Mouse (Mus musculus): ENCODE results near the gene AC170998.1. TPM values are rescaled to one million over a fixed set of nuclear protein-coding genes. Genes with fewer than 3 reads are reported as not detected.

The AC170998.1 gene
- polyA plus RNA-seq, 1 experiment from 2014 or later, result 1.0 TPM

DNA sequence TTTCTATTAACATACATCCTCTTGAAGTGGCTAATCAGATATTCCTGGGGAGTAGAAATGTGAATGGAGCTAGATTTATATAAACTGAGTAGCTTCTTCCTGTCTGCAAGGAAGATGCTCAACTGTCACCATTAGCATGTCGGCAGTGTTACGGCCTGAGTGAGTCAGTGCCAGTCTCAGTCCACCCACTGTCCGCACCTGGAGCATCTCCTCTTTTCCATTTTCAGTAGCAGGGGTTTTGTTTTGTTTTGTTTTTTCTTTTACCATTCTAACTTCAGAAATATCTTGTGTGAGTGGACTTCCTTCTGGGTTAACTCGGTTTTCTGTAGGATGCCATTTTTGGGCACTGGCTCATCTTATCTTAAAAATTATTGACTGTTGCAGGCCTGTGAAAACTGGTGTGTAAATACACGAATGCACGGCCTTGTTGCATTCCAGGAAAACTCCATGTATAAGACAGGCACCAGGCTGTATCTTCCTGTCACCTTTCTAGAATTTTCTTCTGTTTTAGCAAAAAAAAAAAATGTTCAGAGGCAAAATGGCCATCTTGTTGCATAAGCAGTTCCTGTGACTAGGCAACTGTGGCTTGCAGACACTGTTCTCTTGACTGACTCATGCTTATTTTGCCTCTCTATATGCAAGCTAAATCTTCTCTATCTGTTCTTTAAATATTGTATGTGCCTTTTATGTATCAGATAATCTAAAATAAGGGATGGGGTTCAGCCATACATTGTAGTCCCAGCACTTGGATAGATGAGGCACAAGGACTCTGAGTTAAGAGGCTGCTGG lies 9.6 kb downstream of the AC170998.1 start:
- Histone ChIP-seq H3K4me1 (replicated peaks) (peaks cover 15% of the 10 kb centered on the region), H3K9ac (no peak overlapping the region), H3K36me3 (replicated peaks) (peaks cover 80% of the 10 kb centered on the region), H3K27ac (replicated peaks) (no peak overlapping the region), H3K4me3 (replicated peaks) (no peak overlapping the region), H3K9me3 (replicated peaks) (no peaks in the 10 kb centered on the region), H3K4me2 (no peak overlapping the region), H3K27me3 (no peaks in the 10 kb centered on the region)
- no peak for ATAC-seq (ENCODE audit: insufficient read depth)
- WGBS (ENCODE audit: insufficient replicate concordance), result 58% methylated on average over 6 of the region's 6 CpGs

DNA sequence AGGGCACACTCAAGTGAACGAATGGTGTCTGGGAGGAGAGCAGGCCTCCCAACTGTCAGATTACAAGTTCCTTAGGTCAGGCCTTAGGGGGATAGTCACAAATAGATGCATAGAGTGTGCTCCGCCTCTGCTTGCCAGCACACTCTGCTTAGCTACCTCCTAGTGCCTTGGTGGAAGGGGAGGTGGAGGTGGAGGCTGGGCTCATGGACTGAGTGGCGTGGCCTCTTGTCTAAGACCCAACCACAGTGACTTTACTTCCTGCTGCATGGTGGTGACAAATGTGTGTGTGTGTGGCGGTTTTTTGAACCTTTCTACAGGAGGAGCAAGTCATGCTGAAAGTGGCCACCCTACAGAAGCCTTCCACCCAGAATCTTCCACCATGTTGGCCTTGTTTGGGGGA lies 10.6 kb downstream of the AC170998.1 start:
- ATAC-seq (ENCODE audit: insufficient read depth), result no peak
- H3K36me3 ChIP-seq (replicated peaks), result peaks cover 80% of the 10 kb centered on the region
- no peak overlapping the region for H3K27ac ChIP-seq (replicated peaks)
- H3K4me3 ChIP-seq (replicated peaks), result no peak overlapping the region
- H3K4me1 ChIP-seq (replicated peaks), result peaks cover 15% of the 10 kb centered on the region
- no peaks in the 10 kb centered on the region for H3K9me3 ChIP-seq (replicated peaks)
- H3K4me2 ChIP-seq, result no peak overlapping the region
- no peak overlapping the region for H3K9ac ChIP-seq
- H3K27me3 ChIP-seq, result no peaks in the 10 kb centered on the region
- 46% methylated on average over 4 of the region's 4 CpGs for WGBS (ENCODE audit: insufficient replicate concordance)

DNA sequence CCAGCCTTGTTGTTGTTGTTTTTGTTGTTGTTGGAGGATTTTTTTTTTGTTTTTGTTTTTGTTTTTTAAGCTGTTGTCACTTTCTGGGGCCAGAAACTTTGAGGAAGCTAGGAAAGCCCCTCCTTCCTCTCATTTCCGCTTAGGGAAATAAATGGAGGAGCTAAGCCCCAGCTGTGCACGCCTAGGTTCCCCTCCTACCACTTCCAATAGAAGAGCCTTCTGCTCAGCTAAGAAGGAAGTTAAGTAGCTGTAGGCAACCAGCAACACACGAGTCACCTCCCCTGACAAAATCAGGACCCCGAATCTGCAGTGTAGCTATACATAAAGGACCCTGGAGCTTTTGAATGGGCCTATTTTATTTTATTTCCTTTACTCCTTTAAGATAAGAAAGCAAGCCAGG lies 12.1 kb downstream of the AC170998.1 start:
- no peaks in the 10 kb centered on the region for H3K27me3 ChIP-seq
- H3K4me1 ChIP-seq (replicated peaks), result peaks cover 15% of the 10 kb centered on the region
- ATAC-seq (ENCODE audit: insufficient read depth), result no peak
- H3K9me3 ChIP-seq (replicated peaks), result no peaks in the 10 kb centered on the region
- 53% methylated on average over 4 of the region's 4 CpGs for WGBS (ENCODE audit: insufficient replicate concordance)
- H3K36me3 ChIP-seq (replicated peaks), result peaks cover 80% of the 10 kb centered on the region
- H3K4me2 ChIP-seq, result no peak overlapping the region
- no peak overlapping the region for H3K27ac ChIP-seq (replicated peaks)
- H3K4me3 ChIP-seq (replicated peaks), result no peak overlapping the region
- no peak overlapping the region for H3K9ac ChIP-seq

DNA sequence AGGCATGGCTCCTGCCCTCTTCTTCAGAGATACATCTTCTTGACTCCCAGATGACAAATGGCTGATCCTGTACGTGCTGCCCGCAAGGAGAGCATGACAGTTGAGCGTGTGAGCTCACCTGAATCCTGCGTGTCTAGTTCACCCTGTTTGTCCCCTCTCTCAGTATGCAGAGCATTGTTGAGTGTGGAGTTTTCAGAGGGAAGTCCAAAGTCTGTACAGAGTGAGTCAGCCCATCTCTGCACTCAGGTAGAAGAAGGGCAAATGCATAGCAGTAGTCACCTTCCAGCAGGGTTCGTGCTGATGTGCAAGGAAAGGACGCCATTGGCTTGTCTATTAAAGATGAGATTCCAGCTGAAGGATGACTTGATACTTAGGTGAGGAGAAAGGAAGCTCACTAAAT lies 13.4 kb downstream of the AC170998.1 start:
- no peak overlapping the region for H3K4me2 ChIP-seq
- H3K36me3 ChIP-seq (replicated peaks), result peaks cover 83% of the 10 kb centered on the region
- no peak overlapping the region for H3K4me3 ChIP-seq (replicated peaks)
- 87% methylated on average over 6 of the region's 6 CpGs for WGBS (ENCODE audit: insufficient replicate concordance)
- no peak overlapping the region for H3K27ac ChIP-seq (replicated peaks)
- H3K9me3 ChIP-seq (replicated peaks), result no peaks in the 10 kb centered on the region
- H3K4me1 ChIP-seq (replicated peaks), result peaks cover 15% of the 10 kb centered on the region
- no peak for ATAC-seq (ENCODE audit: insufficient read depth)
- H3K9ac ChIP-seq, result no peak overlapping the region
- H3K27me3 ChIP-seq, result no peaks in the 10 kb centered on the region

DNA sequence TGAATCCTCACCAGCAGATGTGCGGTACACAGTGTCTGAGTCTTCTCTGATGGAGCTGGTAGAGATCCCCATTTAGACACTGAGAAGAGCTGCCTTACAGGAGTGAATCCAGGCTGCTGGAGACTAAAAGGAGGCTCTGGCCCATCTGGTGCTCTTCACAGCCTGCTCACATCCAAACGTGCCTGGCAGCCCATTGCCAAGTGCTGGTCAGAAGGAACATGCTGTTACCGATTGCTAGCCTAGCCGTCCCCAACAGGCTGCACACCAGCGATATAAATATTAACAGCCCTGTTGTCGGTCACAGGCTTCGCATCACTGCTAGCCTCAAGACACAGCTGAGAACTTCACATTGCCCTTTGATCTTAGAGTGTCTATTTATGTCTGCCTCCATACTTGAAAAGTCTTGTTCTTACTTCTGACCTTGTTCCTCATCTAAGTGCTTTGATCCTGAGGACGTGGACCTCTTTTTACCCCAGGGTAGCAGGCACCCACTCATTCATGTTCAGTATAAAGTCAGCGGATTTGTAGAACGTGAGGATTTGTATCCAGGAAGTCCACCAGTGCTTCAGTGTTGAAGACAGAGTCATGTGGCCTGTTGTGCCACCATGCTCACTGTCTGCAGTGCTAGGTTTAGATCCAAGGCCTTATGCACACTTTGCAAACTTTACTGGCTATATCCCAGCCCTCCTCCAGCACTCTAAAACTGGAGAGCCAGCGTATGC lies 17.4 kb downstream of the AC170998.1 start:
- H3K36me3 ChIP-seq (replicated peaks), result peaks cover 98% of the 10 kb centered on the region
- H3K27me3 ChIP-seq, result no peaks in the 10 kb centered on the region
- no peaks in the 10 kb centered on the region for H3K9me3 ChIP-seq (replicated peaks)
- no peak overlapping the region for H3K4me2 ChIP-seq
- H3K27ac ChIP-seq (replicated peaks), result no peak overlapping the region
- no peak overlapping the region for H3K4me3 ChIP-seq (replicated peaks)
- ATAC-seq (ENCODE audit: insufficient read depth), result no peak
- WGBS (ENCODE audit: insufficient replicate concordance), result 87% methylated on average over 11 of the region's 11 CpGs
- no peak overlapping the region for H3K9ac ChIP-seq
- no peaks in the 10 kb centered on the region; the same call in 1 of the 2 replicates for H3K4me1 ChIP-seq (replicated peaks)

DNA sequence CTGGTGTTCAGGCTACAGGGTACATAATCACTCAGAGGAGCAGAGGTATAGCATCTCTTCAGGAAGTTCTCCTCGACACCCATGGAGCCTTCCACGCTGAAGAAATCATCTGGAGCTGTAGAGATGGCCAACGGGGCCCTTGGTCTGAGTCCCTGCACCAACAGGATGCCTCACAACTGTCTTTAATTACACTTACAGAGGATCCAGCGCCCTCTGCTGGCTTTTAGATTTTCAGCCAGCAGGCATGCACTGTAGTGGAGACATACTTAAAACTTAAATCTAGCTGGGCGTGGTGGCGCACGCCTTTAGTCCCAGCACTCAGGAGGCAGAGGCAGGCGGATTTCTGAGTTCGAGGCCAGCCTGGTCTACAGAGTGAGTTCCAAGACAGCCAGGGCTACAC lies 18.0 kb downstream of the AC170998.1 start:
- H3K27ac ChIP-seq (replicated peaks), result no peak overlapping the region
- H3K4me2 ChIP-seq, result no peak overlapping the region
- no peaks in the 10 kb centered on the region for H3K9me3 ChIP-seq (replicated peaks)
- no peaks in the 10 kb centered on the region; the same call in 1 of the 2 replicates for H3K4me1 ChIP-seq (replicated peaks)
- H3K9ac ChIP-seq, result no peak overlapping the region
- H3K27me3 ChIP-seq, result no peaks in the 10 kb centered on the region
- H3K4me3 ChIP-seq (replicated peaks), result no peak overlapping the region
- H3K36me3 ChIP-seq (replicated peaks), result peaks cover 99% of the 10 kb centered on the region
- 84% methylated on average over 9 of the region's 9 CpGs for WGBS (ENCODE audit: insufficient replicate concordance)
- no peak for ATAC-seq (ENCODE audit: insufficient read depth)

DNA sequence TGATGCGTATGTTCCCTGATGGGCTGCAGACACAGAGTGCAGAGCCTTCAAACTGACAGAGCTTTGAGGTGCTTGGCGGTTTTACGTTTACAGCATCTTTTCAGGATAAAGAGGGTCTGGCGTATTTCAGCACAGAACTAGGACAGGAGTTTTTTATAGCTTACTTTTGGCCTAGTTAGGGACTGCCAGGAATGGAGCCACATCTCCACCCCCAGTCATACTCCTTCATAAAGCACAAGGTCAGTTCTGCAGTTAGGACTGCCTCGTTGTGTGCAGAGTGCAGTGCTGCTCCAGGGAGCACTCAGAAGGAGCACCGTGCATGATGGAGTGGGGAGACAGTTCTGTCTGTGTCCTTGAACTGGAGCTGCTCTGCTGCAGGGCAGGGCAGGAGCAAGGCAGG lies 19.9 kb downstream of the AC170998.1 start:
- Histone ChIP-seq H3K9ac (no peak overlapping the region), H3K36me3 (replicated peaks) (peaks cover 80% of the 10 kb centered on the region), H3K4me3 (replicated peaks) (no peak overlapping the region), H3K9me3 (replicated peaks) (no peaks in the 10 kb centered on the region), H3K27ac (replicated peaks) (no peak overlapping the region), H3K4me2 (no peak overlapping the region), H3K27me3 (no peaks in the 10 kb centered on the region), H3K4me1 (replicated peaks) (peaks cover 7% of the 10 kb centered on the region; the same call in 1 of the 2 replicates)
- ATAC-seq (ENCODE audit: insufficient read depth), result no peak
- 89% methylated on average over 6 of the region's 6 CpGs for WGBS (ENCODE audit: insufficient replicate concordance)

DNA sequence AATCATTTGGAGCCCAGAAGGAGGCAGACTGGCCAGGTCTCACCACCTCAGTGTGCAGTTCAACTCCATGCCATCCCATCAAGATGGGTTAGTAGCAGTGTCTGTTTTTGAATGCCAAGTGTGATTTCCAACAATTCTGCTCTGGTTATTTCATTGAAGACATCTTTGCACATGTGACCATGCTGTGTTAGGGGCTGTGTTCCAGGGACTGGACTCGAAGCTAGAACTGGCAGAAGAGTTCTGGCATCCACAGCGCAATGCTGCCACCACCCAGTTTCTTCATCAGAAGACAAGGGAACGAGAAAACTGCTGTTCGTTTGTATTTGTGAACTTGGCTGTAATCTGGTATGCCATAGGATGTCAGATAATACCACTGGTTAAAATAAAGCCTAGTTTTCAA lies 22.1 kb downstream of the AC170998.1 start:
- H3K36me3 ChIP-seq (replicated peaks), result peaks cover 58% of the 10 kb centered on the region
- H3K4me2 ChIP-seq, result no peak overlapping the region
- 82% methylated on average over 4 of the region's 4 CpGs for WGBS (ENCODE audit: insufficient replicate concordance)
- no peak for ATAC-seq (ENCODE audit: insufficient read depth)
- no peak overlapping the region for H3K4me3 ChIP-seq (replicated peaks)
- no peaks in the 10 kb centered on the region for H3K27me3 ChIP-seq
- no peaks in the 10 kb centered on the region for H3K9me3 ChIP-seq (replicated peaks)
- no peak overlapping the region for H3K27ac ChIP-seq (replicated peaks)
- no peak overlapping the region for H3K9ac ChIP-seq
- peaks cover 10% of the 10 kb centered on the region; the same call in 1 of the 2 replicates for H3K4me1 ChIP-seq (replicated peaks)

DNA sequence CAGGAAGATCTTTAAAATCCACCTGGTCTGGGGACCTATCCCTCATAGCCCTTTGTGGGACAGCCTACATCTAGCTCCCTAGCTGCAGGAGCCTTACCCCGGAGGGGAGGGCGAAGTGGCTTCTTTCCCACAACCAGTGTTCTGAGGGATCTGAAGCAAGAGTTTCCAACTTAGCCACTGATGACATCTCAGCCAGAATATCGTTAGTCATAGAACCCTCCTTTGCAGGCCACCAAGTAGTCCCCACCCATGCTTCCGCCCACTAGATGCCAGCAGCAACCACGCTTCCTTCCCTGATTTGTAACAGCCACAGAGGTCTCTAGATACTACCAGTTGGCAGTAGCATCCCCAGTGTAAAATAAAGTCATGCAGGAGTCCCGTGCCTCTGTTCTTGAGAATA lies 24.7 kb downstream of the AC170998.1 start:
- WGBS (ENCODE audit: insufficient replicate concordance), result 19% methylated on average over 6 of the region's 6 CpGs
- Histone ChIP-seq H3K9ac (no peak overlapping the region), H3K9me3 (replicated peaks) (no peaks in the 10 kb centered on the region), H3K27ac (replicated peaks) (no peak overlapping the region), H3K27me3 (no peaks in the 10 kb centered on the region), H3K36me3 (replicated peaks) (peaks cover 33% of the 10 kb centered on the region), H3K4me2 (no peak overlapping the region), H3K4me3 (replicated peaks) (no peak overlapping the region), H3K4me1 (replicated peaks) (peaks cover 10% of the 10 kb centered on the region; the same call in 1 of the 2 replicates)
- no peak for ATAC-seq (ENCODE audit: insufficient read depth)

DNA sequence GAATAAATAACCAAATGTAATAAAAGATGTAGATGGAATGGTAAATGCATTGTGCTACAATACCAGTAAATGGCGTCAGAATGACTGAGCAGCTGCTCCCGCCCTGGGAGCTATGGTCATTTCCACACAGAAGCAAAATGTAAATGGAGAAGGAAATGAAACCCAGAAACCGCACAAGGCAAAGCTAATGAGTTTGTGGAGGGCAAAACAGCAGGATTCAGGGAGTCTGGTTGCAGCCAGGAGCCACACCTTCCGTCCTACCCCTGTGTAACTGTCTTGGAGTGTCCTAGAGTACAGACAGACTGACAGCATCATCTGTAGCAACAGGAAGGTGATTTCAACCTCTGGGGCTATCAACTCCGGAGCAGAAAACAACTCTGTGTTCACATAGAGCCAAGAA lies 30.6 kb downstream of the AC170998.1 start:
- Histone ChIP-seq H3K9me3 (replicated peaks) (no peaks in the 10 kb centered on the region), H3K36me3 (replicated peaks) (no peaks in the 10 kb centered on the region), H3K9ac (no peak overlapping the region), H3K27me3 (no peaks in the 10 kb centered on the region), H3K27ac (replicated peaks) (no peak overlapping the region), H3K4me2 (no peak overlapping the region), H3K4me1 (replicated peaks) (0 out of 2 replicates have a peak, but pooled peaks cover 2% of the 10 kb centered on the region), H3K4me3 (replicated peaks) (no peak overlapping the region)
- WGBS (ENCODE audit: insufficient replicate concordance), result 34% methylated on average over 5 of the region's 5 CpGs
- ATAC-seq (ENCODE audit: insufficient read depth), result no peak

DNA sequence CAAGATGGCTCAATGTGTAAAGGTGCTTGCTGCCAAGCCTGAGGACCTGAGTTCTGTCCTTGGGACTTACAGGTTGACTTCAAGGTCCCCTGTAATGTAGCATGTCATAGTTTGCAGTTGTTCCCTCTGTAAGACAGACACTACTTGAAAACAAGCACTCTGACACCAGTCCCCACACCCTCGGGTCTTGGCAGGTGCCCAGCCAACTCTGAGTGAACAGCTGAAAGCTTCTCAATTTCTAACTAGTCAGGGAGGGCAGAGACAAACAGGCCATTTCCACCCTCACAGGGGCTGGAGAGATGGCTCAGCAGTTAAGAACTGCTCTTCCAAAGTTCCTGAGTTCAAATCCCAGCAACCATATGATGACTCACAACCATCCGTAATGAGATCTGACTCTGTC lies 31.6 kb downstream of the AC170998.1 start:
- H3K27me3 ChIP-seq, result no peaks in the 10 kb centered on the region
- H3K4me1 ChIP-seq (replicated peaks), result no peaks in the 10 kb centered on the region
- H3K4me2 ChIP-seq, result no peak overlapping the region
- no peaks in the 10 kb centered on the region for H3K9me3 ChIP-seq (replicated peaks)
- H3K36me3 ChIP-seq (replicated peaks), result no peaks in the 10 kb centered on the region
- no peak overlapping the region for H3K4me3 ChIP-seq (replicated peaks)
- WGBS (ENCODE audit: insufficient replicate concordance), result 65% methylated on average over 2 of the region's 2 CpGs
- ATAC-seq (ENCODE audit: insufficient read depth), result no peak
- no peak overlapping the region for H3K9ac ChIP-seq
- H3K27ac ChIP-seq (replicated peaks), result no peak overlapping the region
